Mouse (Mus musculus): ENCODE measurements around the gene Ajuba. TPM values are rescaled to one million over a fixed set of nuclear protein-coding genes. Genes with fewer than 3 reads are reported as not detected.

The Ajuba gene
- polyA plus RNA-seq, 1 experiment, result 12.5 TPM

DNA sequence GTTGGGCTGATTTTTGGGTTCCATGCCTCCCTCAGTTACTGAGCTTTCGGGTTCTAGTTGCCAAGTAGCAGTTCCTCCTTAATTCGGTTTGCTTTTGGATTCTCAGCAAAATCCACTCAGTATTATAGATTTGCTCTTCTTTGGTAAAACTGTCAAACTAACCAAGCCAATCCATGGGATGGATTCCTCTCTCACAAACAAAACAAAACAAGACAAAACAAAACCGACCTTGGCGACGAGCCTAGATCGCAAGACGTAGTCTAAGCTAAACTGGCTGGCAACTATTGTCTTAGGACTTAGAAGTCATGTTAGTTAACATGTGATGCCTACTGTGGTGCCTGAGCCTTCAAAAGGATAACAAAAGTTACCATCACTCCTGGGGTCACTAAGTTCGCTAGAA is 26.3 kb upstream of the Ajuba start:
- Histone ChIP-seq H3K4me1 (ENCODE audit: control insufficient read depth, insufficient read depth, low read length) (peaks cover 5% of the 10 kb centered on the region), H3K4me3 (ENCODE audit: control insufficient read depth, low read depth, low read length) (peak overlapping the region; percentile 88), H3K27ac (ENCODE audit: control insufficient read depth, insufficient read depth, low read depth, low read length) (peak overlapping the region; percentile 97), H3K27me3 (ENCODE audit: control insufficient read depth, insufficient read depth, low read length) (no peaks in the 10 kb centered on the region), H3K36me3 (ENCODE audit: control insufficient read depth, insufficient read depth, low read length) (no peaks in the 10 kb centered on the region)
- no peak for TF ChIP-seq POLR2A (IDR thresholded peaks at IDR 0.05; ENCODE audit: control insufficient read depth, low read depth, low read length)
- no peak for TF ChIP-seq CTCF (IDR thresholded peaks at IDR 0.05; ENCODE audit: control insufficient read depth, insufficient read depth, insufficient replicate concordance, low read depth, low read length)

DNA sequence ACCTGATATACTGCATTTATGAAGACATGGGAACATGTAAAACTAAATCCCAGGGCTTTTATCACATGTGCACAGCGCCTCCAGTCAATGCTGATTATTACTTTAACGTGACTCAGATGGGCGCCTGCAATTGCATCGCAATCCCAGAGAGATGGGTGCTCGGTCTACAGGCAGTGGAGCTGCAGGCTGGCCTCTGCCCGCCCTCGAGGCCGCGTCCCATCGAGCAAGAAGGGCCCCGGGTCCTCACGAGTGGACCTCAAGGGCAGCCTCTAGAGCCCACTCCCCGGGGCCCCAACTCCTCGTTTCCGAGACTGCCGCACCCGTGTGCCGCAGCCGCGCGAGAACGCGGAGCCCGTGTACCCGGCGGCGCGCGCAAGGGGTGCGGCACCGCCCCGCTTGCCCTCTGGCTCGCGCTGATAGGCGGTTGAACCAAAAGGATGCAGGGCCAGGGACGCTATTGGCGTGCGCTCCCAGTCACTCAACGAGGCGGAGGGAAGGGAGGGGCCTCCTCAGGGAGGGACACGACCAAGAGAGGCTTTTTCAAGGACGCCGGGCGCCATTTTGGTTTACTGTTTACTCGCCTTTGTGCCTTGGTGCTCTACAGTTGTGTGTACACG is 25.8 kb upstream of the Ajuba start:
- Histone ChIP-seq H3K4me3 (ENCODE audit: control insufficient read depth, low read depth, low read length) (peak overlapping the region; percentile 88), H3K27me3 (ENCODE audit: control insufficient read depth, insufficient read depth, low read length) (no peaks in the 10 kb centered on the region), H3K36me3 (ENCODE audit: control insufficient read depth, insufficient read depth, low read length) (no peaks in the 10 kb centered on the region), H3K27ac (ENCODE audit: control insufficient read depth, insufficient read depth, low read depth, low read length) (peak overlapping the region; percentile 97), H3K4me1 (ENCODE audit: control insufficient read depth, insufficient read depth, low read length) (peaks cover 5% of the 10 kb centered on the region)
- TF ChIP-seq POLR2A (IDR thresholded peaks at IDR 0.05; ENCODE audit: control insufficient read depth, low read depth, low read length) (peak; percentile 68; the same call in 1 of the 2 replicates), CTCF (IDR thresholded peaks at IDR 0.05; ENCODE audit: control insufficient read depth, insufficient read depth, insufficient replicate concordance, low read depth, low read length) (no peak)

DNA sequence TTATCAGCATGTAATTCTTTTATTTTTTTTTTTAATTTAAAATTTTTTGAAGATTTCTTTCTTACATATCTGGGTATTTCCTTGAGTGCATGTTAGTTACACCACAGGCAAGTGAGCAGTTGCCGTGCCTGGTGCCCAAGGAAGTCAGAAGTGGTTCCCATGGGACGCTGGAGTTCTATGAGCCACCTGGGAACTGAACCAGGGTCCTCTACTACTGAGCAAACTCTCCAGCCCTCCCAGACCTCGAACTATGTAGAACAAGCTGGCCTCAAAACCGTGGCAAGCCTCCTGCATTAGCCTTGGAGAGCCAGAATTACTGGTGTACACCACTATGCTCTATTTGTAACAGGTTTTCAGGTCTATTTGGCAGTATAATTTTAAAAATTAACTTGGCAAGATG is 25.3 kb upstream of the Ajuba start:
- Histone ChIP-seq H3K27ac (ENCODE audit: control insufficient read depth, insufficient read depth, low read depth, low read length) (peak overlapping the region; percentile 90; the same call in 1 of the 2 replicates), H3K4me1 (ENCODE audit: control insufficient read depth, insufficient read depth, low read length) (peaks cover 5% of the 10 kb centered on the region), H3K36me3 (ENCODE audit: control insufficient read depth, insufficient read depth, low read length) (no peaks in the 10 kb centered on the region), H3K27me3 (ENCODE audit: control insufficient read depth, insufficient read depth, low read length) (no peaks in the 10 kb centered on the region), H3K4me3 (ENCODE audit: control insufficient read depth, low read depth, low read length) (no peak overlapping the region)
- TF ChIP-seq CTCF (IDR thresholded peaks at IDR 0.05; ENCODE audit: control insufficient read depth, insufficient read depth, insufficient replicate concordance, low read depth, low read length) (no peak), POLR2A (IDR thresholded peaks at IDR 0.05; ENCODE audit: control insufficient read depth, low read depth, low read length) (no peak)

DNA sequence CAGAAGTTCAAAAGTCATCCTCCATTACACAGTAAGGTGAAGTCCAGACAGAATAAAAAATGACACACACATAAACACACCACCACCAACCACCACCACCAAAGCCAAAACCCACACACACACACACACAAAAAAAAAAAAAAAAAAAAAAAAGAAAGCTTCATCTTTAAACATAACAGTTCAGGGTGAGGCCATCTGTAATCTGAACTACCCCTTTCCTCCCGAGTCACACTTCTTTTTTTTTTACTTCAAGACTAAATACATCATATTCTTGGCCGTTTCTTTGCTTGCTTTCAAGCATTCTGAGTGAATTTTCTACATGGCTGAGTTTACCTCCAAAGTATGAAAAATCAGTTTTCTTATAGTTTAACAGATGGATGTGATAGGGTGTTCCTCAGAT is 24.2 kb upstream of the Ajuba start:
- no peaks in the 10 kb centered on the region for H3K36me3 ChIP-seq (ENCODE audit: control insufficient read depth, insufficient read depth, low read length)
- H3K27me3 ChIP-seq (ENCODE audit: control insufficient read depth, insufficient read depth, low read length), result no peaks in the 10 kb centered on the region
- H3K4me3 ChIP-seq (ENCODE audit: control insufficient read depth, low read depth, low read length), result no peak overlapping the region
- H3K4me1 ChIP-seq (ENCODE audit: control insufficient read depth, insufficient read depth, low read length), result peaks cover 5% of the 10 kb centered on the region
- H3K27ac ChIP-seq (ENCODE audit: control insufficient read depth, insufficient read depth, low read depth, low read length), result no peak overlapping the region
- TF ChIP-seq POLR2A (IDR thresholded peaks at IDR 0.05; ENCODE audit: control insufficient read depth, low read depth, low read length), result no peak
- no peak for TF ChIP-seq CTCF (IDR thresholded peaks at IDR 0.05; ENCODE audit: control insufficient read depth, insufficient read depth, insufficient replicate concordance, low read depth, low read length)

DNA sequence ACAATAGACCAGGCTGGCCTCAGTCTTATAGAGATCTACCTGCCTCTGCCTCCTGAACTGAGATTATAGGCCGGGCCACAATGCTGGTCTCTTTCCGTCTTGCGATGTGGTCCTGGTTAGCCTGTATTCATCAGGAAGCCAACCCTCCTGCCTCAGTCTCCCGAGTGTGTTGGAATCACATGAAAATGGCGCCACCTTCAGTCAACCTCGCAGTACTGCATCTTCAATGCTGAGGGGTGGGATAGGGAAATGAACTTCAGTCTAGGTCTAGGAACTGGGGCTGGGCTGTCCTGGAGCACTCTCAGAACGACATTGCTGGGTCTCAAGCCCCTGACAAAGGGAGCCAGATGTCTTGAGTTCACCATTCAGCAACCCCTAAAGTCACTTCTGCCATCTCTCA is 19.7 kb upstream of the Ajuba start:
- peak; percentile 84; the same call in 1 of the 2 replicates for TF ChIP-seq CTCF (IDR thresholded peaks at IDR 0.05; ENCODE audit: control insufficient read depth, insufficient read depth, insufficient replicate concordance, low read depth, low read length)
- no peak for TF ChIP-seq POLR2A (IDR thresholded peaks at IDR 0.05; ENCODE audit: control insufficient read depth, low read depth, low read length)
- Histone ChIP-seq H3K4me3 (ENCODE audit: control insufficient read depth, low read depth, low read length) (no peak overlapping the region), H3K27ac (ENCODE audit: control insufficient read depth, insufficient read depth, low read depth, low read length) (no peak overlapping the region), H3K27me3 (ENCODE audit: control insufficient read depth, insufficient read depth, low read length) (no peaks in the 10 kb centered on the region), H3K4me1 (ENCODE audit: control insufficient read depth, insufficient read depth, low read length) (peaks cover 11% of the 10 kb centered on the region), H3K36me3 (ENCODE audit: control insufficient read depth, insufficient read depth, low read length) (no peaks in the 10 kb centered on the region)

DNA sequence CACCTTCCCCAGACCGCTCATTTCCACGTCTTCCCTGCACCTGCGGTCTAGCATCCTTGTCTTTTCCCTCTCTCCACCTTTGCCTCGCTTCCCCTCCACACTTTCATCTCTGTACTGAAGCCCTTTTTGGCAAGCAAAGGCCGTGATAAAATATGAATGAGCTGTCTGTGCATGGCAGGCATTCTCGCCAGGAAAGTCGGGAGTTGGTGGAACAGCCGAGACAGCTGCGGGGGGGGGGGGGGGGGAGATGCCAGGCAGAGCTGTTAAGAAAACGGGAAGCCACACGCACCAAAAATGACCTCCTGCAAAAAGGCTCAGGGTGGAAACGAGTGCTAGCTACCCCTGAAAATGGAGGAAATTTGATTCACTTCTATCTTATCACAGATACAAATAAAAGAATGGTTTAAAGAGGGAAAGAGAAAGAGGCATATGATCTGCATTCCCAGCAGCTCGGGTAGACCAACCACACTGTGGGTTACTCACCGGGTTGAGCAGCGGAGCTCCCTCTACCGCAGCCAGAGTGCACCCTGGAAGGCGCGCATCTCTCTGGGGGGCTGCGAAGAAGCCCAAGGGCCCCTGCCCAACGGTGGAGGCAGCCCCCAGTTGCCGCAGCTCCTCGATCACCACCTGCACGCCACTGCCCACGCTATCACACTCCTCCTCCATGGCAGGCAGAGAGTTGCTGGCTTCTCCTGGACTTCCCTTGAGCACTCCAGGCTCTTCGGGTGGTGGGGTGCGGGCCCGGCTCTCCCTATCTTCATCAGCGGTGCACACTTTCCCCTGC is 17.5 kb upstream of the Ajuba start:
- no peak for TF ChIP-seq CTCF (IDR thresholded peaks at IDR 0.05; ENCODE audit: control insufficient read depth, insufficient read depth, insufficient replicate concordance, low read depth, low read length)
- TF ChIP-seq POLR2A (IDR thresholded peaks at IDR 0.05; ENCODE audit: control insufficient read depth, low read depth, low read length), result no peak
- Histone ChIP-seq H3K27ac (ENCODE audit: control insufficient read depth, insufficient read depth, low read depth, low read length) (peak overlapping the region; percentile 56), H3K27me3 (ENCODE audit: control insufficient read depth, insufficient read depth, low read length) (no peaks in the 10 kb centered on the region), H3K4me3 (ENCODE audit: control insufficient read depth, low read depth, low read length) (peak overlapping the region; percentile 62), H3K4me1 (ENCODE audit: control insufficient read depth, insufficient read depth, low read length) (peaks cover 11% of the 10 kb centered on the region), H3K36me3 (ENCODE audit: control insufficient read depth, insufficient read depth, low read length) (no peaks in the 10 kb centered on the region)

DNA sequence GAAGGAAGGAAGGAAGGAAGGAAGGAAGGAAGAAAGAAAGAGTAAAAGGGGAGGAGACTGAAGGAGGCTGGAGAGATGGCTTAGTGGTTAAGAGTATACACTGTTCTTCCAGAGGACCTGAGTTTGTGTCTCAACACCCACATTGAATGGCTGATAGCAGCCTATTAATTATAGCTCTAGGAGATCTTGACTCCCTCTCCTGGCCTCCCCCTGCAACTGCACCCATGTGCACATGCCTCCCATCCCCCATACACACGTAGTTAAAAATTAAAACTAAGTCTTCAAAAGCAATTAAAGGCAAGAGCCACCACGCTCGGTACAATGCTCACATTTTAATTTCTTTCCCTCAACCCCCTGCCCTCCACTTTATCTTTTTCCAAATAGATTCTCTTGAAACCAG is 16.7 kb upstream of the Ajuba start:
- Histone ChIP-seq H3K27ac (ENCODE audit: control insufficient read depth, insufficient read depth, low read depth, low read length) (peak overlapping the region; percentile 56; the same call in 1 of the 2 replicates), H3K27me3 (ENCODE audit: control insufficient read depth, insufficient read depth, low read length) (no peaks in the 10 kb centered on the region), H3K4me3 (ENCODE audit: control insufficient read depth, low read depth, low read length) (no peak overlapping the region; the same call in 1 of the 2 replicates), H3K36me3 (ENCODE audit: control insufficient read depth, insufficient read depth, low read length) (no peaks in the 10 kb centered on the region), H3K4me1 (ENCODE audit: control insufficient read depth, insufficient read depth, low read length) (peaks cover 11% of the 10 kb centered on the region)
- peak; percentile 66; the same call in 1 of the 2 replicates for TF ChIP-seq CTCF (IDR thresholded peaks at IDR 0.05; ENCODE audit: control insufficient read depth, insufficient read depth, insufficient replicate concordance, low read depth, low read length)
- TF ChIP-seq POLR2A (IDR thresholded peaks at IDR 0.05; ENCODE audit: control insufficient read depth, low read depth, low read length), result no peak
